Mouse (Mus musculus) c-Kit-positive CD71-negative TER-119-negative erythroid progenitor cells, embryonic 14.5 days (primary cell): Measurements from ENCODE around the gene 1700016H13Rik.

Experiments
- DNase-seq: peaks from one replicate; pipeline ENCODE4 v3.0.0-alpha.2; 2013; ENCODE audit warnings: low read depth

1700016H13Rik gene

DNA sequence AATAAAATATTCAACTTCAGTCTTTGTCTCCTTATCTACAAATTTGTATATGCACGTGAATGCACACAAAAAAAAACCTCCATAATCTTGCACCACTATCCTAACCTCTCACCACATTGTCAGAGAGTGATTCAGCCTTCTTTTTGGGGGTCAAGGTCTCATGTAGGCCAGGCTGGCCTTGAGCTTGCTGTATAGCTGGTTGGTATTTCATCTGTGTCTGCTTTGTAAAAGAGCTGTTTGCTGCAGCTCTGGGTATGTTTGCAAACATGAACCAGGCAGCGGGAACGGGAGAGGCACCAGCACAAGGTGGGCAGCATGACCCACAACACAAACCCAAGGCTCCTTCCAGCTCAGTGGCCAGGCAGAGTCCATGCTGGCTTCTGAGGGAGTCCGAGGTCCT lies 17.8 kb upstream of the 1700016H13Rik start:
- no peak for DNase-seq

DNA sequence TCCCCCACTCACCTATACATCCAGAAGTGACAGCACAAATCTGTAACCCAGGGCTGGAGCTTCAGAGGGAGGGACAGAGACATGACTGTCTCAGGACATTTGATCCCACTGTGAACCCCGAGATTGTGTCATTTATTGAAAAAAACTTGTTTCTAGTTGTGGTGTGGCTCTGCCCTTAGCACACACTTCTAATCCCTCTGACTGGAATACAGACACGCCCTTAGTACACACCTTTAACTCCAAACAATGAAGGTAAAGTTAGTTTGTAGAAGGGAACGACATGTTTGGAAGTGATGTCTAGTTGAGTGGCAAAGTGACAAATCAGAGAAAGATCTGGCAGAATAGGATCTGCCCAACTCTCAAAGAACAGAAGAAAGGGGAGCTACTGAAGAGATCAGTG lies 16.0 kb upstream of the 1700016H13Rik start:
- no peak for DNase-seq

DNA sequence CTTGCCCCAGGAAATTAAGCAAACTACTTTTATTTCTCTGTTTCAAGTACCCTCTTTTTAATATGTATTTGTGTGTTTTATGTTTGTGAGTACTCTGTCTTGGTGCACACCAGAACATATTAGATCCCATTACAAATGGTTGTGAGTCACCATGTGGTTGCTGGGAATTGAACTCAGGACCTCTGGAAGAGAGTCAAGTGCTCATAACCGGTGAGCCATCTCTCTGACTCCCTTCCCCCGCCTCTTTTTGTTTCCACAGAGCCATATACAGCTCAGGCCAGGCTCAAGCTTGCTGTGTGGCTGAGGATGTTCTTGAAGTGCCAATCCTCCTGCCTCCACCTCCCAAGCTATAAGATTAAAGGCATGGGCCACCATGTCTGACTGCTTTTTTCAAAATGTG lies 10.1 kb upstream of the 1700016H13Rik start:
- no peak for DNase-seq

DNA sequence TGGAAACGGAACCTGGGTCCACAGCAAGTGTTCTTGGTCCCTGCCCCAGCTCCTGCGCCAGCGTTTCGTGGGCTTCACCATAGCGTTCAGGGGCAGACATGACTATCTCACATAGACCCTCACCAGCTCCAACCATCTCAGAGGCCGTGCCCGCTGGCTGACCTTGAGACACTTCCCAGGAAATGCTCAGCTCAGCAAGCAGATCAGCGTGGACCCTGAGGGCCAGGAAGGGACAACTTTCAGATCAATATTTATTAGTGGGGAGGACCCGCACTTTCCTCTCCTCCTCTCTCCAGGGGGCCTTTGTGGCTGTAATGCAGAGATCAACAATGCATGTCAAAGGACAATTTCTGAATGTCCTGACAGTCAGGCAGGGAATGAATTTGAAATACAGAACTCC lies 9.1 kb upstream of the 1700016H13Rik start:
- DNase-seq = no peak

DNA sequence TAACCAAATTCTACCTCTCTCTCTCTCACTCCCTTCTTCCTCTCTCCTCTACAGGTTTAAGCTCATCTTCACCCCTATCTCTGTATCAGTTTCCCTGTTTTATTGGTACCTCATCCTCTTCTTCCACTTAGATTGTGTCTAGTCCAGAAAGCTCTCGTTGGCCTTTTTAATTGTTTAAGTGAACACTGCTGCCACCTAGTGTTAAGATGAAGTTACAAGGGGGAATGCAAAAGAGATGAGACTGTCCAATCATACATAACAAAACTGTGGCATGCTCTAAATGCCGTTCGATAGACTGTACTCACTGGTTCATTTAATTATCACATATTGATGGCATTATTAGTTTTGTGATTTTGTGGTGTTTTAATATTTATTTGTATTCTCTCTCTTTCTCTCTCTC lies 3.8 kb upstream of the 1700016H13Rik start:
- peak; percentile 51 for DNase-seq

DNA sequence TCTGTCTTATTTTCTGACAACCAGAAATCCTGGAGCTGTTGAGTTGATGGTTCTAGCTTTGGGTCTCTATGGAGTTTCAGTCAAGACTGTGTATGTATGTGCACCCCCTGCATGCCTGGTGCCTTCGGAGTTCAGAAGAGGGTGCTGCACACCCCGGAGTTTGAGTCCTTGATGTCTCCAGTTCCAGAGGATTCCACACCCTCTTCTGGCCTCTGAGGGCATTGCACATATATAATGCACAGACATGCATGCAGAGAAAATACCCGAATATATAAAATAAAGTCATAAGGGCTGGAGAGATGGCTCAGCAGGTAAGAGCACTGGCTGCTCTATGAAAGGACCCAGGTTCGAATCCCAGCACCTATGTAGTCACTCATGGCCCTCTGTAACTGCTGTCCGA lies 3.1 kb upstream of the 1700016H13Rik start:
- DNase-seq = peak; percentile 34

DNA sequence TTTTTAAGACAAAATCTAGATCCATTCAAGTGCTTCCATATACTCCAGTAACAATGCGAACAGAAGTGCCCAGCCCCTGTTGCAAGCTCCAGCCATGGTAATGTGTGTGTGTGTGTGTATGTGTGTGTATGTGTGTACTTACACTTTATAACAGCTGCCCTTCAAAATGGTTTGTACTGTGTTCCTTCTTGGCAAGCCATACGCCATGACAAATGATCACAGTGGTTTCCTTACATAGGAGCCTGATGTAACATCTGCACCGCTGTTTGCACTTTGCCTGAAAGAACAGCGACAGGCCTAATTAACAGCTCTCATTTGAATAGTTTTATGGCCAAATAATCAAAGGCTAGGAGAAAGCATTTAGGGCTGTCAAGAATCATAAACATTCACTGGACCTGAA lies 1.0 kb downstream of the 1700016H13Rik start:
- DNase-seq = no peak

DNA sequence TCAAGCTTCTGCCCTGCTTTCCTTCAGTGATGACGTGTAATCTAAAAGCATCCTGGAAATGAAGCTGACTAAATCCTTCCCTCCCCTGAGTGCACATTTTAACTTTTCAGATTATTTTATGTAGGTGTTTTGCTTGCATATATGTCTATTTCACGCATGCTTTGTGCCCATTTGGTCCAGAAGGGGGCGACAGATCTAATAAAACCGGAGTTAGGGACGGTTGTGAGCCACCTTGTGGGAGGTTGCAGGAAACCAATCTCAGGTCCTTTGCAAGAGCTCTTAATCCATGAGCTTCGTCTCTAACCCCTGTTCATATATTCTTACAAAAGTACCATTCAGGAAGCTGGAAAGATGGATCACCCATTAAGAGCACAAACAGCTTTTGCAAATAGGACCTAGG lies 1.6 kb downstream of the 1700016H13Rik start:
- peak; percentile 80 for DNase-seq

DNA sequence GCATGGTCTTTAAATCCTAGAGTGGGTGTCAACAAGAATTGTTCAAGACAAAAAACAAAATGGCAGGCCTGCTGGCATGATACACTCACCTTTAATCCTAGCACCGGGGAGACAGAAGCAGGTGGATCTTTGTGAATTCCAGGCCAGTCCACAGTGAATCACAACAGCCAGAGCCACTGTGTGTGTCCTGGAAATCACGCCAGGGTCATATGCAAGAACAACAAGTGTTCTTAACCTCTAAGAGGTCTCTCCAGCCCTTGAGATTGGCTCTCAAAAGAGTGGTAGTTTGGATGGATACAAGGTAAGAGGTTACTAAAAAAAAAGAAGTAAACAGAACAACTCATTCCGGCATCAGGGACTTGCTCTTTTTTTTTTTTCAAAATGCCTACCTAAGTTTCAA lies 8.5 kb downstream of the 1700016H13Rik start:
- no peak for DNase-seq

DNA sequence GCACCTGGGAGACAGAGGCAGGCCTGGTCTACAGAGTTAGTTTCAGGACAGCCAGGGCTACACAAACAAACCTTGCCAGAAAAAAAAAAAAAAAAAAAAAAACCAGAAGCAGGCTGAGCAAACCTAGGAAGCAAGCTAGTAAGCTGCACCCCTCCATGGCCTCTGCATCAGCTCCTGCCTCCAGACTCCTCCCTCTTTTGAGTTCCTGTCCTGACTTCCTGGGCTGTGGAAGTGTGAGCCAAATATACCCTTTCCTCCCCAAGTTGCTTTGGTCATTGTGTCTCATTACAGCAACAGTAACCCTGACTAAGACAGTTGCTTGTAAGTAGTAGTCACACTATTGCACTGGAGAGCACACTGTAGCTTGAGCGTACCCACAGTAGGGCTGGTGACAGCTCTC lies 11.6 kb downstream of the 1700016H13Rik start:
- no peak for DNase-seq

DNA sequence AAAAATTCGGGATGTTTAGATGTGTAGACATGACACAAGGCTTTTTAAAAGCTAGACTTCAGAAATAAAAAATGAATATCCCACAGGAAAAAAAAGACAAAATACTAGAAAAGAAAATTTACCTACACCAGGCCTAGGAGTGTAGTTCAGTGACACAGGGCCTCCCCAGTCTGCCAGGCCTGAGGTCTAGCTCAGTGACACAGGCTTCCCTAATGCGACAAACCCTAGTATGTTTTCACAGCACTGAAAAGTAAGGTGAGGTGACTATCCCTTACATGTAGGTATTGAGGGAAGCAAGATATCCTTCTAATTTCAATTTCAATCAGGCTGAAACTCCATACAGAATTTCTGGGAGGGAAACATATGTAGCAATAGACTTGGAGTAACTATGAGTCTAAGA lies 18.6 kb downstream of the 1700016H13Rik start:
- no peak for DNase-seq

DNA sequence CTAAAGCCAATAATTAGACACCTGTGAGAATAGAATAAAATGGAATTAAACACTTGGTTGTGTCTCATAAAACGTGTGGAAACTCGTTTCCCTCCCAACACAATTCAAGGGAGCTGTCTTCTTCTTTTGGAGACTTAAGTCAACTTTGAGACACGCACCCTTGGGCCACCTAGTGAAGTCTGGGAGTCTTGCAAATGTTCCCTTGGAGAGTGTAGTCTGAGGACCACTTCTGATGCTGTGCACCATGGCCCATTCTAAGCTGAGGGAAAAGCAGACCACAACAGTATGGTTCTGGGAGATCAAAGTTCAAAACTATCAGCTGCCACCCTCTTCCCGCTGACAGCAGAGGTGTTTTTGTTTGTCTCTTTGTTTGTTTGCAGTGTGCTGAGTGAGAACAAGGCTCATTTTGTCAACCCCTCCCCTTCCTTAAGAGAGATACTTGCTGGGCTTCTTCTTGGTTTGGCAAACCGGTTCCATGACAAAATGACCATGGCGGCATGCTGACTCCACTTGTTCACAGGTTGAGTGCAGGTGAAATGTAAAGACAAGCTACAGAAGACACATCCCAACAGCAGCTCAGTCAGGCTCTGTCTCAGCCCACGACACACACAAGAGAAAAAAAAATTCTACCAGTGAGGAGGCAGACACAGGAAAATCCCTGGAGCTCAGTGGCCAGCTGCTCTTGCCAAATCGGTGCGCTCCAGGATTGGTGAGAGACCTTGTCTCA lies 25.8 kb downstream of the 1700016H13Rik start:
- no peak for DNase-seq

DNA sequence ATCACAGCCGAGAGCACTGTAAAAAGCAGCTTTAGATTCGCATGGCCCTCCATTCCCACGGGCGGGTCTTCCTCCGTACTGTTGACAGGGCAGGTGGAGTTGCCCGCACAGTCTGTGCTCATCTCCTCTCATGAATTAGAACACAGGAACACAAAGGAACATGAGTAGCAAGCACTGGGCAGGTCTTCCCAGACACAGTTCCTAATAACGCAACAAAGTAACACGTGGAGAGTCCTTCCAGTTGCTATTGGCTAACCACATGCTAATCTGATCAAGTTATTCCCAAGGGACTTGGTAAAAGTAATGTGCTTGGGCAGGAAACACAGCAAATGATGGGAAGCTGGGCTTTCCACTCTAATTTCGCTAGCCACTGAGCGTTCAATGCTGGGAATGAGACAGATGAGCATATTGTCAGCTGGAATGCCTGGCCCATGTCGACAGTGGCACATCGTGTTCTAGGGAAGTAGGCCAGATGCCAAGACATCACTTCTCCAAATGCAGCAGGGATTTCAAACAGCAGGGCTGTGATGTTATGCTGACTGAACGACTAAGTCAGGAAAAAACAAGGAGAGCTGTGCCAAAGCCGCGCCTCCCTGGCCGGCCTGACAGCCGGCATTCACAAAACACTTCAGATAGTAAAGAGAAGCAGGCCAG lies 26.6 kb downstream of the 1700016H13Rik start, which contains the start of gene Slc10a6:
Gene Slc10a6, minus strand, starts transcription at position 293 of the 654 bp plus-strand sequence.
- no peak for DNase-seq

DNA sequence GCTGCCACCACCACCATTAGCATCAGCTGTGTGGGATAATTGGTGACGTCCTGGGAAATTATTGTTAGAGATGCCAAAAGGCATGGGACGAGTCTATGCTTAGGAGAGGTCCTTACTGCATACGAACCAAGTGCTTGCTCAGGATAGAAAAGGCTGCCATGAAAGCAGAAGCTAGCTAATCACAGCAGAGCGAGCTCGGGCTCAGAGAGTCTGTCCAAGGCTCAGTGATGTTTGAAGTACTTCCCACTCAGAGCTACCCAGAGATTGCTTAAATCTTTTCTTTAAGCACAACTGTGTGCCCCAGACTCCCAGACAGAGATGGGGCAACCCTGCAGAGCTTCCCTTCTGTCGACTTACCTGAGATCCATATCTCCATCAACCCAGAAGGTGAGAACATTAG lies 27.3 kb downstream of the 1700016H13Rik start:
- no peak for DNase-seq

DNA sequence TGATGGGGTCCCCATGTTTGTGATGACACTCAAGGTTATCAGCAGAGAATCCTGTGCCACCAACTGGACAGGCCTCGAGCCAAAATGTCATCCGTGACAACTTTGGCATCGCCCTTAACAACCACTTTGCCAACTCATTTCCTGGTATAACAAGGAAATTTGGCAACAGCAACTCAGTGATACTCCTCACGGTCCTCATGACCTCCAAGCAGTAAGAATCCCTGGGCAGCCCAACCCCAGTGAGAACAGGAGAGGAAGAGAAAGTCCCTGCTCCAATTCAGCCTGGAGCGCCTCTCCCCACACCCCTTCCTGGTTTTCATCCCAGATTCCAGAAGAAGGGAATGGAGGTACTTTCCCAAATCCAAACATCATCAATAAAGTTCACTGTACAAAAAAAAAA lies 31.0 kb downstream of the 1700016H13Rik start:
- DNase-seq = no peak

DNA sequence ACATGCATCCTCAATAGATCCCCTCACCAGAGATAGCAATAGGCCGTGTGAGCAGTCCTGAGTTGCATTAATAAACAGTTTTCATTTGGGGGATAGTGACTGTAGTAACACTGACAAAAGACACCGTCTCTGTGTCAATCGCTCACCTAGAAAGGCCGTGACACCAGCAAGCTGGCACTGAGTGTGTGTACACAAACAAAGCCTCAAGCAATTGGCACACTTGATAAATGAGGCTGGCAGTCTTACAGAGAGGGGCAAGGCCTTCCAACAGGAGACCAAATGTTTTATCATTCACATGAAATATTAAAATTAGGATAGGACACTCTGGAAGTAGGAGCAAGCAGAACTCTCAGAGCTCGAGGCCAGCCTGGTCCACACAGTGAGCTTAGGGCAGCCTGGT lies 33.5 kb downstream of the 1700016H13Rik start:
- no peak for DNase-seq

DNA sequence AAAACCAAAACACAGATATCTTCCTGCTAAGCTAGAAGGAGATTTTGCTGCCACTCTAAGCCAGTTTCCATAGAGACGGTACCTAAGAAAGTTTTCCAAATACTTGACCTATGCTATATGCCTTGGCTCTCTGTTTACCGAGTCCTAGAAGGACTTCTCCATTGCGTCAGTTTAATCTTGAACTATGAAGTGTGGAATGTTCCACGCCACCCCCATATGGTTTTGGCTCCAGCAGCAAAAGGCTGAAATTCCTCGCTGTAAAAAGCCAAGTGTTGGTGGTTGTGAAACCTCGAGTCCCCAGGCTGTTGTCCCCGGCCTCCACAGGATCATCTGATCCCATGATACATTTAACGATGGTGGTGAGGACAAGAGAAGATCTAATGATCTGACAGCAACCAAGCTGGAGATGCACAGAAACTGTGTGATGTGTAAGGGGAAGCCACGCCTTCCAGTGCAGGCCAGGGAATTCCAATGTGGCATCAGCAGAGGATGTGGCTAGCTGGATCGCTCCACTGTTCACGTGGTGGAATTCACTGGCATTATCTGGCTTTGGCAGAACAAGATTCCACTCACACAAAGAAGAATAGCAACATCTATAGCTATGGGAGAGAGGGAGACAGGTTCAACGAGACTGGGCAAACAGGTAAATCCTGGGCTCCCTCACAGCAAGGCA lies 35.4 kb downstream of the 1700016H13Rik start:
- DNase-seq = no peak

DNA sequence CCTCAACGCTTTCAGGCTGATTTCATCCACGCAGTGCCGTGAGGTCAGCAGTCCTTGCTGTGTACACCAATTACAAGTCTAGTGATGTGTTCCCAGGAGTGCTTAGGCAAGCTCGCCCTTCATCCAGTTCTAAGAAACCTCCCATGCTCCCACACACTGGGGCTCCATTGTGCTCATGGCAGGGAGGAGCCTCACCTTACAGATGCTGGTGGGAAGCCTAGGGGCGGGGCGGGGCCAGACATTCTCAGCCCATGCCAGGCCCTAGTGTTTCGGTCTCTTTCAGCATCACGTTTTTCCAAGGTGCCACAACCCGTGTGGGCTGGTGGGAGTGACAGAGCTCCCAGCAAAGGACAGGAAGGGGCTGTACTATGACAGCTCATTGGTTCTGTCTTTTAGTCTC lies 38.6 kb downstream of the 1700016H13Rik start:
- no peak for DNase-seq

DNA sequence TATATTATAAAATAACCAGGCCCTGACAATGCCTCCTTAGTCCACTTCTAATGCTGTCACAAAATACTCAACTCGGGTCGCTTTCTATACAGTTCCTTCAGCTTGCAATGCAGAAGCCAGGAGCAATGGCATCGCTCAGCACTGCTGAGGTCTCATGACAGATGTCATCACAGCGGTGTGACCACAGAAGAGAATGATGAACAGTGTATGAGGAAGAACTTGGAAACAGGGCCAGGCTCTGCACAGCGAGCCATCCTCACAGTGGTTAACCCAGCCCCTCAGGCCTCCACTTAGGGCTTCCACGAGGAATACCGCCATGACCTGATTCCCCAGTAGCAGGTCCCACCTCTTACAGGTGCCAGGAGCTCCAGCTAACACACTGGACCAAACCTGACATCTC lies 41.5 kb downstream of the 1700016H13Rik start:
- DNase-seq = no peak

DNA sequence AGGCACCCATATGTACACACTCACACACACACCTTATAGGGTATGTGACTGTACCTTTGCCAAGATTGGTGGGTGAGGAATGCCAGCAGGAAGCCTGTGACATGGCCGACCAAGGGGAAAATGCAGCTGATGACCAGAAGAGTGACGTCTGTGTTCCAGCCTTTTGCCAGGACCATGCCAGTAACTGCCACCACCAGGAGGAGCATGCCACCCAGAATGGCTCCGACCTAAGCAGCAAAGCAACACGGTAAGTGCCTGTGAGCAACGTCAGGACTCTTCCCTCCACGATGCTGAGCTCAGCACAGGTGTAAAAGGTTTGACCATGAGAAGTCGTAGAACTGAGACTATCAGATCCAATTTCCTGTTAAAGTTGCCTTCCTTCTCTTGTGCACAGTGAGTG lies 43.5 kb downstream of the 1700016H13Rik start:
- DNase-seq = no peak

DNA sequence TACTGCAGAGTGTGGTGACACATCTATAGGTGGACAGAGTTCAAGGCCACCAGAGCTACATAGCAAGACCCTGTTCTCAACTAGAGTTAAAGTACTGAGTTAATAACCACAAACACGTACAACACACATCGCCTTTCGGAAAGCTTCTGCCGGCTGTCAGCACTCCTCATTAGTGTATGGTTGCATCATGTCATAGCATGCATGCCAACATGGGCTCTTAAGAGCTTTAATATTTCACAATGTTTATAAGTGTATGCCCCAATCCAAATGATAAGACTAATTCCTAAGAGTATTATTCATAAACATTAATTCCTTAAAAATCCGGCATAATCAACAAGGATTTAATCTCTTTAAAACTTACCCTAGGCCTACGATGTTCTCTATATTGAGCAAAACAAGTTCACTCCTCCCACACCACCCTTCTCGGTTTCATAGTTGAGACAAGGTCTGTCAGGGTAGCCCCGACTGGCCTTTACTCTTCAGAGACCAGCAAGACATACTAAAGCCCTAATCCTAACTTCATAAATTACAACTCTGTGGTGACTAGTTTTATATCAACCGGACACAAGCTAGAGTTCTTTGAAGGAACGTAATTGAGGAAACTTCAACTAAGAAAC lies 44.8 kb downstream of the 1700016H13Rik start:
- DNase-seq = no peak

DNA sequence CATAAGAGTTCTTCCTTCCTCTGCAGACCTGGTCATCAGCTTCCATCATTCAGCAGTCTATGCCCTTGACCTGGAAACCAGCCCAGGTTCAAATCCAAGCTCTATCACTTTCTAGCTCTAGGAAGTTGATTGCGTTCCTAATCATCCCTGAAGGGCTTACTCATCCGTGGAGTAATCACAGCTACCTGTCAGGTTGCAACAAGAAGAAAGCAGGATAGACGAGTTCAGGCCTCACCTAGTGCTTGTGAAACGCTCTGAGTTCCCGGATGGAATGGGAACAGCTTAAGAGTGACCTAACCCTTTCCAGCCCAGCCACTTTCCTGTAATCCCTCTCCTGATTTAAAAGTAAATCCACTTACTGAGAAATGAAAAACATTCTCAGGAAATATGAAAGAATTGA lies 45.7 kb downstream of the 1700016H13Rik start:
- DNase-seq = no peak

DNA sequence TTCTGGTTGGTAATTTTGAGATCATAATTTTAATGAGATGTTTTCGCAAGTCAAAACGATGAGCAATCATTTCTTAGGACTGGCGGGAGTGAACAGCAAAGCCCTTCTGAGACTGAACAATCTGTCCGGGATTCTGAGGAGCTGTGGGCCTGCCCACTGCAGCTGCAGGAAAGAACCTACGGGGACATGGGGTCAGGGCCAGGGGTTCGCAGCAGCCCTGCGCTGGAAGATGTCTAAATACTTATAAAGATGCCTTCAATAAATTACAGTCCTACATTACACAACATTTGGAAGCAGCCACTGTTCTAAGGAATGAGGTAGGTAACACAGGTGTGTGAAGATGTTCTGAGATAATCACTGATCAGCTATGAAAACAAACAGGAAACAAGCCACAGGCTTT lies 50.1 kb downstream of the 1700016H13Rik start:
- DNase-seq = no peak
